Mouse (Mus musculus) intestine, embryonic 14.5 days (tissue): ENCODE results near the gene Sgms1. TPM values are rescaled to one million over a fixed set of nuclear protein-coding genes. Genes with fewer than 3 reads are reported as not detected.

Experiments used
- ATAC-seq: fragments of 200-750 bp; cut with Nextera tagmentation; replicated peaks from 2 replicates; pipeline ENCODE4 v1.8.0; 2017; ENCODE audit warnings: low read depth, moderate number of reproducible peaks, moderate TSS enrichment, moderate library complexity; ENCODE audit not compliant: low FRiP score, low TSS enrichment
- DNase-seq: peaks from one replicate; pipeline ENCODE4 v3.0.0-alpha.2; 2018; ENCODE audit warnings: low spot score
- H3K27ac ChIP-seq: fragments of 300-500 bp; sonication (generic); 2 replicates; pipeline ENCODE4 v1.5.1; 2014; ENCODE audit warnings: low read depth, mild to moderate bottlenecking, control low read depth
- H3K27me3 ChIP-seq: fragments of 300-500 bp; sonication (generic); replicated peaks from 2 replicates; pipeline ENCODE4 v1.6.1; 2014; ENCODE audit warnings: low read length, control low read depth; ENCODE audit not compliant: control insufficient read depth, insufficient read depth
- H3K36me3 ChIP-seq: fragments of 300-500 bp; sonication (generic); 2 replicates; pipeline ENCODE4 v1.6.1; 2014; ENCODE audit warnings: low read length, control low read depth; ENCODE audit not compliant: control insufficient read depth, insufficient read depth
- H3K4me1 ChIP-seq: fragments of 300-500 bp; sonication (generic); replicated peaks from 2 replicates; pipeline ENCODE4 v1.6.1; 2014; ENCODE audit warnings: low read length, control low read depth, mixed read lengths; ENCODE audit not compliant: control insufficient read depth, insufficient read depth
- H3K4me2 ChIP-seq: fragments of 300-500 bp; sonication (generic); 2 replicates; pipeline ENCODE4 v1.6.1; 2014; ENCODE audit warnings: low read length
- H3K4me3 ChIP-seq: fragments of 300-500 bp; sonication (generic); 2 replicates; pipeline ENCODE4 v1.5.1; 2014; ENCODE audit warnings: low read depth, low read length, control low read depth, mixed read lengths
- H3K9ac ChIP-seq: fragments of 300-500 bp; sonication (generic); 2 replicates; pipeline ENCODE4 v1.6.1; 2014; ENCODE audit warnings: mild to moderate bottlenecking, low read length
- H3K9me3 ChIP-seq: fragments of 300-500 bp; sonication (generic); 2 replicates; pipeline ENCODE4 v1.6.1; 2016; ENCODE audit warnings: low read length, control low read depth; ENCODE audit not compliant: control insufficient read depth
- WGBS: fragments of 180-500 bp; shearing (Covaris S2); extraction: QIAGEN DNeasy Blood & Tissue Kit; methylation state at CpG from one replicate; pipeline ENCODE4 v1.1.7; 2014; 5-methylcytosine and 5-hydroxymethylcytosine counted together
- polyA plus RNA-seq: library from polyadenylated mRNA; unstranded; fragments of >200 nt; fragmentation: Nextera tagmentation; extraction: Ambion mirVana; gene quantifications from 2 replicates; pipeline ENCODE4 v1.2.1, GENCODE M21; 2014

The Sgms1 gene
- polyA plus RNA-seq, 1 experiment from 2014 or later, result 37.5 TPM

DNA sequence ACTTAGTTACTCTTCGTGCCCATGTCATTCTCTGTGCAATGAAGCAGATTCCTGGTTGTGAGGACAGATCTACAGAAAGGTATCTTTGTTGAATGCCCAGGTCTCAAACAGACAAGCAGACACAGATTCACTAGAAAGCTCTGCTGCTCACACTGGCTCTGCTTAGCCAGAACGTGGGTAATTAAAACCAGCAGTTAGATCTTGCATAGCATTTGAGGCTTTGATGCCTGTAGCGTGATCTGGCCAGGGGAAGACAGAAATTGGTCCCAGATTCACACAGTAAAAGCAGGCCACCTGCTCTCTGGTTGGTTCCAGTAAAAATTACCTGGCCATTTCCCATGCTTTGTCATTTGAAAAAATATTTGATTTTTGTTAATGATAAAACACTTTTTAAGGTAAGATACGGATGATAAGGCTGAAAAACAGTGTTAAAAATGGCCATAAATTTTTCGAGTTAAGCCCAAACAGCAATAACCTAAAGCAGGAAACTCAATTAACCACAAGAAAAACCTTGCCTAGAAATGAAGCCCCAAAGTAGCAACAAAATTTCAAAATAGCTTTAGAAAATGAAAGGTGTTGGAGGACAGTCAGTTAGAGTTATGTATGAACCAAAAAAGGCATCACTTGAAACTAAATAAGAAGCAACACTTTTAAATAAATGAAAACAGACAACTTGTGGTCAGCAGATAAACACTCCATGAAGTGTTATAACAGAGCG is 154.6 kb downstream of the Sgms1 start:
- Histone ChIP-seq H3K36me3 (no peaks in the 10 kb centered on the region), H3K4me3 (no peak overlapping the region), H3K9ac (no peak overlapping the region), H3K4me2 (no peak overlapping the region), H3K27ac (no peak overlapping the region), H3K9me3 (no peaks in the 10 kb centered on the region), H3K27me3 (no peaks in the 10 kb centered on the region), H3K4me1 (0 out of 2 replicates have a peak, but pooled peaks cover 3% of the 10 kb centered on the region)
- DNase-seq (no peak), ATAC-seq (no peak)
- 81% methylated on average over 6 of the region's 6 CpGs for WGBS

DNA sequence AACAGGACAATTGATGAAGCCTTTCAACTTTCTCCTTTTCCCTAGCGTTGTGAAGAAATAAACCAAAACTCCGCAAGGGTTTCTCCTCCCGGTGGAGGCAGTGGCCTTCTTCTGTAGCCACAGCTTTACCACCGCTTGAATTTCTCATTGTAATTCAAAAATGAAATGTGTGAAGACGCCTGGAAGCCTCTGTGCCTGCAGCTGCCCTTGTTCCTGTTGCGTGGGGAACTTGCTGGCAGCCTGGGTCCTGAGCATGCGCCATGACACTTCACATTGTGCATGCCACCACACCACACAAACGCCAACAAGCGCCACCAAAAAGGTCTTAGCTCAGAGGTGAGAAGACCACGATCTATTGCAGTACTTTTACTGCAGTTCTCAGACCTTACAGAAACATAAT is 158.2 kb downstream of the Sgms1 start:
- Histone ChIP-seq H3K9ac (no peak overlapping the region), H3K27ac (no peak overlapping the region), H3K4me1 (no peaks in the 10 kb centered on the region), H3K27me3 (no peaks in the 10 kb centered on the region), H3K36me3 (no peaks in the 10 kb centered on the region), H3K4me3 (no peak overlapping the region), H3K4me2 (no peak overlapping the region), H3K9me3 (no peaks in the 10 kb centered on the region)
- 71% methylated on average over 10 of the region's 10 CpGs for WGBS
- ATAC-seq, result no peak
- no peak for DNase-seq

DNA sequence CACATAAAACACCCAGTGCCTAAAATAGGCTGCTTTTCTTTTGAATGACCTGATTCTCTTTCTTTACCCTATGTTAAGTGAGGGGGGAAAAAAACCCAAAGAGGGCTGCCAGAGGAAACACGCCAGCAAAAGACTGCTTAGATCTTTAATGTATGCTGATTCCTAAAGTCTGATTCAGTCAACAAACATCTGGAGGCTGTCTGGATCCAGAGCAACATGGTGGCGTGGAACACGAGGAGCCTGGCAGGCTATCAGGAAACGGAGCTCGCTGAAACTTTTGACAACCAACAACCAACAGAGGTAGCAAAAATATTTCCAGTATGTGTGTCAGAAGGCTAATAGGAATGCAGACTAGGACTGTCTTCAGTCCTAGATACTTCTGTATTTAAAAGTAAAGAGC is 158.7 kb downstream of the Sgms1 start:
- H3K9ac ChIP-seq, result no peak overlapping the region
- H3K27ac ChIP-seq, result no peak overlapping the region
- H3K4me3 ChIP-seq, result no peak overlapping the region
- ATAC-seq, result no peak
- 62% methylated on average over 5 of the region's 5 CpGs for WGBS
- no peak for DNase-seq
- no peaks in the 10 kb centered on the region for H3K36me3 ChIP-seq
- H3K9me3 ChIP-seq, result no peaks in the 10 kb centered on the region
- H3K4me1 ChIP-seq, result no peaks in the 10 kb centered on the region
- no peak overlapping the region for H3K4me2 ChIP-seq
- H3K27me3 ChIP-seq, result no peaks in the 10 kb centered on the region

DNA sequence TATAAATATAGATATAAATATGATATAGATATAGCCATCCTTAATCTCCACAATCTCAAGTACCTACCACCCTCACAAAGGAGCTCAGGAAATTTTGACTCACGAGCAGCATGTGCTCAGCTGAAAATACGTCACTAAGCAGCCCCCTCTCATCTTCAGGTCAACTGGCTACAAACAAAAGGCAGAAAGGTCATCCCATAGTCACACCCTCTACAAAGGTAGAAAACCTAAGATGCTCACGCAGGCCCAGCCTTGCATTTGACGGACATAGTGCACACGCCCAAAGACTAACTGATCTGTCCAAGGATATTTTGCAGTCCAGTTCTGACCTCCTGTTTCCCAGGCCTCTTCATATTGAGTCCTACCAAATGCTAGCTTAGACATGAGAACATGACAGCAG is 159.2 kb downstream of the Sgms1 start:
- Histone ChIP-seq H3K4me3 (no peak overlapping the region), H3K4me2 (no peak overlapping the region), H3K9ac (no peak overlapping the region), H3K9me3 (no peaks in the 10 kb centered on the region), H3K36me3 (no peaks in the 10 kb centered on the region), H3K27ac (no peak overlapping the region), H3K4me1 (no peaks in the 10 kb centered on the region), H3K27me3 (no peaks in the 10 kb centered on the region)
- DNase-seq (peak; percentile 35), ATAC-seq (no peak)
- WGBS, result 88% methylated on average over 5 of the region's 5 CpGs

DNA sequence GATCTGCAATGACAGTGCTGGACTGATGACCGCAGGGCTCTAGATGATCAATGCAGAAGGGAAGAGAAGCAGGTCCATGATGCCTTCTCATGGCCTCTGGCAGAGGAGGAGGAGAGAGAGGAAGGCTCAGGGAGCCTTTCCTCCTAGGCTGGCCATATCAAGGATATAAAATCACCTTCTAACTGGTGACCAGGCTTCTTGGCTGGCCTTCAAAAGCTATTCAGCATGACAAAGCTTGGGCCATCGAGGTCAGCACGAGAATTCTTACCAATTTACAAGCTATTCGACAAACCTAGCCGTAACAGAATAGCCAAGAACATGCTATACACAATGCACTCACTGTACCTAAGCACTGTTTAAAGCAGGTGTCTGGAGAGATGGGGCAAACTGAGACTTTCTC is 159.7 kb downstream of the Sgms1 start:
- Histone ChIP-seq H3K27ac (no peak overlapping the region), H3K9me3 (no peaks in the 10 kb centered on the region), H3K4me1 (no peaks in the 10 kb centered on the region), H3K9ac (no peak overlapping the region), H3K4me2 (no peak overlapping the region), H3K4me3 (no peak overlapping the region), H3K27me3 (no peaks in the 10 kb centered on the region), H3K36me3 (no peaks in the 10 kb centered on the region)
- WGBS, result 95% methylated on average over 5 of the region's 5 CpGs
- ATAC-seq (no peak), DNase-seq (no peak)

DNA sequence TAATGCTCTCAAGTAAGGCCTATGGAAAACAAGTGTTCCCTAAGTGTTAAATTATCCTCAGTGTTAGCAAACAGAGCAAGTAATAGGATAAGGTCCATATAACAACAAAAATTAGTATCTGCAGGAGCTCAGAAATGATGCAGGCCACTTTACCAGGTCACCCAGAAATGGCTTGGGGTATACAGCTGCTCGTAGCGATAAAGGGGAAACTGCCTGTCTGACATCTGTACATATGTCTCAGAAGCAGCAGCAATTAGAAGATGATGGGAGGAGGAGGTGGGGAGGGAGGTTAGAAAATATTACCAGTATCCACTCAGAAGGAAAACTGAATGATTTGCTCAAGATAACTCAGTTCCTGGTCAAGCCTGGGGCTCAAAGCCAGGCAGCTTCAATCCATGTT is 162.3 kb downstream of the Sgms1 start:
- Histone ChIP-seq H3K27me3 (no peaks in the 10 kb centered on the region), H3K9me3 (no peaks in the 10 kb centered on the region), H3K27ac (no peak overlapping the region), H3K4me2 (no peak overlapping the region), H3K4me1 (no peaks in the 10 kb centered on the region), H3K4me3 (no peak overlapping the region), H3K9ac (no peak overlapping the region), H3K36me3 (peaks cover 7% of the 10 kb centered on the region; the same call in 1 of the 2 replicates)
- WGBS, result 87% methylated on average over 2 of the region's 2 CpGs
- no peak for DNase-seq
- ATAC-seq, result no peak

DNA sequence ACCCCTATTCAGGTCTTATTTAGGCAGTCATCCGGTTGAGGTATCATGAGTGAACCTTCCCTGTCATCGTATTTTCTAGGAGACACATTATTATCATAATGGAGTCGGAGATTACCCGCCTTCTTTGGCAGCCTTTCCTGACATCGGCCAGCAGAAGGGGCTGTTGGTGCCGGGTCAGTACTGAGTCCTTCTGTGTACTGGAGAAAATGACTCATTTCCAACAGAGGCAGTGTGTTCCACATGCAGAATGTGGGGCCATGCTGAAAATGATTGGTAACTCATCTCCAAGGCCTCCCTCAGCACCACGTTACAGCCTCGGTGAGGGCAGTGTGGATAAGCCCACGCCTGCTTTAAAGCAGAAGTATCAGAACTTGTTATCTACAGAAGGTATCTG is 164.4 kb downstream of the Sgms1 start:
- H3K9me3 ChIP-seq, result no peaks in the 10 kb centered on the region
- 79% methylated on average over 9 of the region's 9 CpGs for WGBS
- no peaks in the 10 kb centered on the region for H3K4me1 ChIP-seq
- no peak overlapping the region for H3K27ac ChIP-seq
- ATAC-seq (no peak), DNase-seq (peak; percentile 45)
- H3K36me3 ChIP-seq, result peaks cover 7% of the 10 kb centered on the region; the same call in 1 of the 2 replicates
- H3K4me3 ChIP-seq, result no peak overlapping the region
- H3K4me2 ChIP-seq, result no peak overlapping the region
- no peaks in the 10 kb centered on the region for H3K27me3 ChIP-seq
- H3K9ac ChIP-seq, result no peak overlapping the region

DNA sequence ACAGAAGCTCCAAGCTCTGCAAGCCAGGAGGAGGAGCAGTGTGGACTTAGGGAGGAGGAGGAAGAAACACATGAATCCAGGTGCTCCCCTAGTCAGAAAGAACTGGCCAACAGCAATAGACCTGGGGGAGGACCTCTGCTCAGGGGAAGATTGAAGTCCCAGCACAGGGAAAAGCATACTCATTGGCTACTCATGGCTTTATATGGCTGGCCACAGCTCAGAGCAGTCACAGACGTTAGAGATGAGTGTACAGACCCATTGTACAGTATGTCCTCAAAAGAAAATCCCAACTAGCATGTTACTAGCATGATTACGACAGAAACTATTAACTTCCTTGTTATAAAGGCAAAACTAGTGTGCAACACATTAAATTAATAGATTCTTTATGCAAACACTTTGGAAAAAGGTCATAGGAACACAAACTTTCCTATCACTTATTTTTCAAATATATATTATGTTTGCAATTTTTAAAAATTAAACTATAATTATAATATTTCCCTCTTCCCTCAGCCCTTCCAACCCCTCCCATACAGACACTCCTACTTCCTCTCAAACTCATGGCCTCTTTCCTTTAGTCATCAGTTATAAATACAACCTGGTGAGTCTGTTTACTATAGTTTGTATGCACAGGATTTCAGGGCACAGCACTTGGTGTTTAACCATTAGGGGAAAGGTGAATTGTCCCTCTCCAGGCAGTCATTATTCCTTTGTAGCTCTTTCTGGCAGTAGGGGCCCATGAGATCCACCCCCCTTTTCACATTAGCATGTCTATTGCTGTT is 165.0 kb downstream of the Sgms1 start:
- DNase-seq (peak; percentile 29), ATAC-seq (no peak)
- no peaks in the 10 kb centered on the region for H3K9me3 ChIP-seq
- H3K4me3 ChIP-seq, result no peak overlapping the region
- no peak overlapping the region for H3K4me2 ChIP-seq
- 91% methylated on average over 2 of the region's 2 CpGs for WGBS
- H3K27ac ChIP-seq, result no peak overlapping the region
- H3K9ac ChIP-seq, result no peak overlapping the region
- no peaks in the 10 kb centered on the region for H3K27me3 ChIP-seq
- H3K4me1 ChIP-seq, result no peaks in the 10 kb centered on the region
- peaks cover 7% of the 10 kb centered on the region; the same call in 1 of the 2 replicates for H3K36me3 ChIP-seq
